Mouse (Mus musculus) testis, adult 2 months (tissue): ENCODE data around the gene Phactr1. TPM values are rescaled to one million over a fixed set of nuclear protein-coding genes. Genes with fewer than 3 reads are reported as not detected.

Source experiments
- H3K27ac ChIP-seq: fragments of 200-500 bp; 2 replicates; pipeline ENCODE4 v1.5.1; 2012; ENCODE audit warnings: low read depth, low read length; ENCODE audit not compliant: control insufficient read depth, insufficient read depth
- H3K27me3 ChIP-seq: fragments of 200-500 bp; 2 replicates; pipeline ENCODE4 v1.6.1; 2012; ENCODE audit warnings: mild to moderate bottlenecking, low read length, moderate library complexity; ENCODE audit not compliant: control insufficient read depth, insufficient read depth
- H3K36me3 ChIP-seq: fragments of 200-500 bp; 2 replicates; pipeline ENCODE4 v1.6.1; 2012; ENCODE audit warnings: mild to moderate bottlenecking, low read length; ENCODE audit not compliant: control insufficient read depth, insufficient read depth
- H3K4me1 ChIP-seq: fragments of 200-500 bp; 2 replicates; pipeline ENCODE4 v1.6.1; 2012; ENCODE audit warnings: low read length; ENCODE audit not compliant: control insufficient read depth, insufficient read depth
- H3K4me3 ChIP-seq: fragments of 200-500 bp; 2 replicates; pipeline ENCODE4 v1.5.1; 2012; ENCODE audit warnings: low read depth, mild to moderate bottlenecking, low read length, moderate library complexity, mixed read lengths; ENCODE audit not compliant: control insufficient read depth
- CTCF ChIP-seq: fragments of 200-500 bp; IDR thresholded peaks from 2 replicates; pipeline ENCODE4 v1.5.1; 2012; ENCODE audit warnings: low read depth, mild to moderate bottlenecking, inconsistent platforms, low read length, moderate library complexity; ENCODE audit not compliant: control insufficient read depth, insufficient read depth, insufficient replicate concordance
- POLR2A ChIP-seq: fragments of 200-500 bp; IDR thresholded peaks from 2 replicates; pipeline ENCODE4 v1.6.1; 2012; ENCODE audit warnings: low read depth, mild to moderate bottlenecking, inconsistent platforms, low read length, moderate library complexity; ENCODE audit not compliant: control insufficient read depth
- polyA plus RNA-seq: library from polyadenylated mRNA; depleted of rRNA; stranded (reverse); fragments of >200 nt; gene quantifications from 2 replicates; pipeline ENCODE4 v1.2.3, GENCODE M21; 2012

The Phactr1 gene
- polyA plus RNA-seq, 1 experiment = 50.2 TPM

GRCm38 (mm10) chr13:42692233-42692632 is 11.8 kb downstream of the Phactr1 start:
- no peak for TF ChIP-seq POLR2A
- TF ChIP-seq CTCF = no peak
- H3K27me3 ChIP-seq = no peaks in the 10 kb centered on the region
- no peak overlapping the region for H3K27ac ChIP-seq
- no peaks in the 10 kb centered on the region for H3K36me3 ChIP-seq
- H3K4me3 ChIP-seq = no peak overlapping the region
- H3K4me1 ChIP-seq = no peaks in the 10 kb centered on the region

DNA sequence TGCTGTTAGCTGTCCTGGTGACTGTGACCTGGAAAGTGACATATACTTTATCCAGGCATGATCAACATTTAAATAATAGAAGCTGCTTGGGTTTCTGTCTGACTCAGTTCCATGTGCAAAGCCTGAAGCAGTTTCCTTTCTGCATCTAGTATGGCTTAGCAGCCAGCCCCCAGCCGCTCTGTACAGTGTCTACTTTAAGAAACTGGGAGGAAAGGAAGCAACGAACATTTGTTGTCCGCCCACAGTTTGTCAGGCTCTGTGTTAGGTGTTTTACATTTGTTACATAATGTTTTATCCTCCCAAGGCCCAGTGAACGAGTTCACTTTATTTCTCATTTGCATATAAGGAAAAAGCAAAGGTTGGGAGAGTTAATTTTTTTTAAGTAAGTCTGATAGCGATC is 16.2 kb downstream of the Phactr1 start:
- Histone ChIP-seq H3K4me1 (no peaks in the 10 kb centered on the region), H3K27me3 (no peaks in the 10 kb centered on the region), H3K27ac (no peak overlapping the region), H3K4me3 (no peak overlapping the region), H3K36me3 (no peaks in the 10 kb centered on the region)
- TF ChIP-seq CTCF (no peak), POLR2A (no peak)

- Histone ChIP-seq H3K4me3 (no peak overlapping the region), H3K27ac (no peak overlapping the region), H3K36me3 (no peaks in the 10 kb centered on the region), H3K27me3 (no peaks in the 10 kb centered on the region), H3K4me1 (peaks cover 4% of the 10 kb centered on the region; the same call in 1 of the 2 replicates)
- no peak for TF ChIP-seq CTCF
- TF ChIP-seq POLR2A = no peak
Observed at GRCm38 (mm10) chr13:42709148-42709547, 28.7 kb downstream of the Phactr1 start.

GRCm38 (mm10) chr13:42709611-42710331 is 29.3 kb downstream of the Phactr1 start:
- Histone ChIP-seq H3K4me1 (peaks cover 4% of the 10 kb centered on the region; the same call in 1 of the 2 replicates), H3K36me3 (no peaks in the 10 kb centered on the region), H3K27ac (no peak overlapping the region), H3K4me3 (peak overlapping the region; percentile 53; the same call in 1 of the 2 replicates), H3K27me3 (no peaks in the 10 kb centered on the region)
- TF ChIP-seq CTCF = no peak
- no peak for TF ChIP-seq POLR2A

DNA sequence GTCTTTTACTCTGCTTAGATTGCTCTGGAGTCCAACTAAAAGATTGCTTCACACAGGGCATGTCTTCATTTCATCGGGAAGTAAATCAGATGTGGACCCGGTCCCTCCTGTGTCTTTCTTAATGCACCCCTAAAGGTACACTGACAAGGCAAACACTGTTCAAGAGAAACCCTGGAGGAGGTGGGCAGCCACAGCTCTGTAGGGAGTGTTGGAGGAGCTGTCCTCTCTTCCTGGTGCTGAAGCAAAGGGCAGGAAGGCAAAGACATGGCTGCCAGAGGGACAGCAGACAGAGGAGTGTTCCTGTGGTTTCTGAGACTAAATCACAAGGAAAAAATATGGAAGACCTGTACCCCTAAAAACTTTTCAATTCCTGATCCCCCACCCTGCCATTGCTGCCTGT is 31.1 kb downstream of the Phactr1 start:
- Histone ChIP-seq H3K27ac (no peak overlapping the region), H3K4me3 (no peak overlapping the region), H3K36me3 (no peaks in the 10 kb centered on the region), H3K4me1 (peaks cover 4% of the 10 kb centered on the region; the same call in 1 of the 2 replicates), H3K27me3 (no peaks in the 10 kb centered on the region)
- TF ChIP-seq CTCF (no peak), POLR2A (no peak)

- no peak overlapping the region for H3K4me3 ChIP-seq
- H3K27ac ChIP-seq = no peak overlapping the region
- no peak for TF ChIP-seq POLR2A
- no peak for TF ChIP-seq CTCF
- H3K27me3 ChIP-seq = no peaks in the 10 kb centered on the region
- H3K36me3 ChIP-seq = no peaks in the 10 kb centered on the region
- H3K4me1 ChIP-seq = no peaks in the 10 kb centered on the region
Observed at GRCm38 (mm10) chr13:42719401-42719800, 39.0 kb downstream of the Phactr1 start.

- no peak overlapping the region for H3K27ac ChIP-seq
Observed at GRCm38 (mm10) chr13:42720135-42720534, 39.7 kb downstream of the Phactr1 start.

GRCm38 (mm10) chr13:42720648-42721047 is 40.2 kb downstream of the Phactr1 start:
- no peaks in the 10 kb centered on the region for H3K36me3 ChIP-seq
- TF ChIP-seq CTCF = no peak
- TF ChIP-seq POLR2A = no peak
- no peaks in the 10 kb centered on the region for H3K27me3 ChIP-seq
- H3K4me1 ChIP-seq = no peaks in the 10 kb centered on the region
- no peak overlapping the region for H3K27ac ChIP-seq
- no peak overlapping the region for H3K4me3 ChIP-seq

More at GRCm38 (mm10) chr13:42720135-42720534, 39.7 kb downstream of the Phactr1 start:
- Histone ChIP-seq H3K4me3 (no peak overlapping the region), H3K4me1 (no peaks in the 10 kb centered on the region), H3K27me3 (no peaks in the 10 kb centered on the region), H3K36me3 (no peaks in the 10 kb centered on the region)
- TF ChIP-seq CTCF (no peak), POLR2A (no peak)
